Mouse (Mus musculus): ENCODE results near the gene Tbca. TPM values are rescaled to one million over a fixed set of nuclear protein-coding genes. Genes with fewer than 3 reads are reported as not detected.

Tbca gene
- total RNA-seq, 2 experiments from 2014 or later = 147 to 149 TPM

DNA sequence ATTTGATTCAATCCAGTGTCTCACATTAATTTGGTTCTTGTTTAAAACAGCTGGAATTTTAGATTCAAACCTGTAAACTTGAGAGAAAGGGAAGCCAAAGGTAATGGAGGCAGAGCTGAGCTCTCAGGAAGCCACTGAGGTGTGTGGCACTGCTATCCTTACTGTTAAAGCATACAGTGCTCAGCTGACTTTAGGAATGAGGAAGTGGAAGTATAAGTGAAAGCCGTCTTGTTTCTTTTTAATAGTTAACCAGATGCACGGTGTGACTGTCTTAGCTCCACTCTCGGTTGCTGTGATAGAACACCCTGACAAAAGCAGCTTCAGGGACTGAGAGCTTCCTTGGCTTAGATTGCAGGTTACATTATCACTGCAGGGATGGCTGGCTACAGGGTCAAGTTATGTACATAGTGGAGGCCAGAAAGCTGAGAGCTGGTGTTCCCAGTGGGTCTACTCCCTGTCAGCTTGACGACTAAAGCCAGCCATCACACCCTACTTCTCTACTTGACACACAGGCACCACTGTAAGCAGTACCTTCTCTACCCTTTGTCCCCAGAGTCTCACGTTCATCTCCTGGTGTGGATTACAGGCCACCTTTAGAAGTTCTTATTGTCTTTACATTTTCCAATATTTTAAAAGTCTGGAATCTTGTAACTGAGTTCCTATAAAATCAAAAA lies 49.5 kb downstream of the Tbca start:
- intact Hi-C loops (cut with DNase I) = no loop called here
- DNase-seq (ENCODE audit: low spot score in 2 of 2) = no peak

DNA sequence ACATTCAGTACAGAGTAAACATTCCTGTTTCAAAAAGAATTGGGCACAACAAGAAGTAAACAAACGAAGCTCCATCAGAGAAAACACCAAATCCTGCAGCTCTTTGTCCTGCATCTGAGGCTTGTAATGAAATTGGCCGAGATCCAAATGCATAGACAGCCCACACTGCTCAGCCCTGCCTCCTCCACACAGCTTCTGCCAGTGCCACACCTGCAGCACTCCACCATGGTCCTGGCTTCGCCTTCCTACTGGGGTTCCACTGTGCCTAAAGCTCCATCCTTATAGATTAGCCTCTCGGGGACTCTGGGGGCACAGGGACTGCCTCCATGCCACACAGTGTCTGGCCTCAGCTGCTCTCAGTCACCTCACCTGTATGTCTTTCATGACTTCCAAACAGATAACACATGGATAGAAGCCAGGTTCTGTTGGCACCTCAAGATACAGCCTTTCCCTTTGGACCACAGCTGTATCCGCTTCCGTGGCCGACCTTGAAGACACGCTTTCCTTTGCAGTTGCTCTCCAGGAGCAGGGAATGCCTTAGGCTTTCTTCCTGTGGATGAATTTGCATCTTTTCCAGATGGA lies 50.1 kb downstream of the Tbca start:
- peak in 1 of 2 experiments; percentile 22 for DNase-seq (ENCODE audit: low spot score in 2 of 2)
- intact Hi-C loops (cut with DNase I) = no loop called here

- intact Hi-C loops (cut with DNase I) = no loop called here
- no peak for DNase-seq (ENCODE audit: low spot score in 2 of 2)
These were observed 54.5 kb downstream of the Tbca start for GRCm38 (mm10) chr13:94843236-94843635.

DNA sequence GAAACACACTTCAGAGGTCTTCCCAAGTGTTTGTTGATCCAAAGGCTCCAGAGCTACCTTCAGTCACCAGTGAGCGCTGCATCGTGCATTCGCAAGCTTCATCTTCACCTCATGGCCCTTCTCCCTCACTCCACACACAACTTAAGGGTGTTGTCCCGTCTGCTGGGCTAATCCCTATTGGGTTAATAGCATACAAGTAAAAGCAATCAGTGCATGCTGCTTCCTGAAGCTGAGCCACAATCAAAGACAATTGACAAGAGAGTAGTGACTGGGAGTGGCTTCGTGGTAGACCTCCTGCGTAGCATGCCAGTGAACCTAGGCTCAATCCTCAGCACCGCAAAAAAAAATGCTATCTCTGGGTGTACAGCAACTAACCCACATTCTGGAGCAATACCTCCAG lies 59.2 kb downstream of the Tbca start:
- DNase-seq (ENCODE audit: low spot score in 2 of 2) = no peak
- intact Hi-C loops (cut with DNase I) = no loop called here

DNA sequence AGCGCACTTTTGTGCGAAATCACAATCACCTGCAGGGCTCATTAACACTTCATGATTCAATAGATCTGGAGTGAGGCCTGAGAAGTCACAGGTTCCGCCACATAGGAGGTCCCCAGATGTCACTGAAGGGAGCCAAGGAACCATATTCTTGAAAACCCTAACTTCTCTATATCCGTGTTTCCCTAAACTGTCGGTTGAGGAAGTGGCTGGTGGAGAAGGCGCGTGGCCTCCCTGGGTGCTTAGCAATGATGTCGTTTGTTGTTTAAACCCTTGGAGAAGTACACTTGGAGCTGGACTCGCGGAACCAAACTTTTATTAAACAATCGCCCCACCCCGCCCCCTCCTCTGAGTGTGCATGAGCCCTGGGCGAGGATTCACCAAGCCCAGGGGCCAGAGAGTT lies 60.6 kb downstream of the Tbca start:
- intact Hi-C loops (cut with DNase I) = no loop called here

DNA sequence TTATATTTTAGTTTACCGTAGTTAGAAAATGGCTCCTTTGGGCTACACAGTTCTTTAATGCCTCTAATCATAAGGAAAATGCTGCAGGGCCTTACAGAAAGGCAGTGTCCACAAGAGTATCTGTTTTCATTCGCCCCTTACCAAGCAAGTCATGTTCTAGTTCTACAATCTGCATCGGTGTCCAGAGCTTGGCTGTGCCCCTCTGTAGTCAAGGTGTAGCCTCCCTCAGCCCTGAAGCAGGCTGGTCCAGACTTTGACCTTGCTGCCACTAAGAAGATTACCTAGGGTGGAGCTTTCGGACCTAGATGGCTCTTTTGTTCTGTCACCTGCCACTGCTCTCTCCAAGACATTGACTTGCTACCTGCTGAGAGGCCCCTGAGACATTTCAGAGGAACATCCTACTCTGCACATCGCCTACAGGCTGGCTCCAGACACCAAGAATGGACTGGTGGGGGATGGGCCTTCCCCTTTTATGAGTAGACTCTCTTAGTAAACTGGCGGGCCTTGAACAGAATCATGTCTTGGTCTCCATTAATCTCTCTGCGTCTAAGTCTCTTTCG lies 69.4 kb downstream of the Tbca start:
- intact Hi-C loops (cut with DNase I) = no loop called here
- no peak for DNase-seq (ENCODE audit: low spot score in 2 of 2)

More for the DNA sequence above, 60.6 kb downstream of the Tbca start:
- no peak for DNase-seq (ENCODE audit: low spot score in 2 of 2)

- intact Hi-C loops (cut with DNase I) = no loop called here
- no peak for DNase-seq (ENCODE audit: low spot score in 2 of 2)
These were observed 70.5 kb downstream of the Tbca start for GRCm38 (mm10) chr13:94859256-94859655.

- intact Hi-C loops (cut with DNase I) = no loop called here
- no peak for DNase-seq (ENCODE audit: low spot score in 2 of 2)
These were observed 74.0 kb downstream of the Tbca start for GRCm38 (mm10) chr13:94862491-94863230.

DNA sequence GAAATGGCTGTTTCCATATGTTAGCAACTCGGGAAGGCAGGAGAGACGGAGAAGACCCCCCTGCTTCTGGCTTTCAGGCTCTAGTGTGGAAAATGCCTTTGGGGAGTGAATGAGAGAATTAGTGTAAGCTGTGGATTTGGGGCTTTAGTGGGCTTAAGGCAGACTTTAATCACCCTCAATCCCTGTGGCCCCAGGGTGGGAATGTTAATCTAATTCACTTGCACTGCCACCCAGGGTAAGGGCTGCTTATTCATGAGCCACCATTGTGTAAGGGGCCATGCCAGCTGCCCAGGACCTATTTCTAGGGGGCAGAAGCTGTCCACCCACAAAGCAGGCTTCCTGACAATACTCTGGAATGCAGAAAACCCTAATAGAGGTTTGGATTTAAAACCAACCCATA lies 78.2 kb downstream of the Tbca start:
- intact Hi-C loops (cut with DNase I) = no loop called here

GRCm38 (mm10) chr13:94867772-94868171 lies 79.1 kb downstream of the Tbca start:
- intact Hi-C loops (cut with DNase I) = no loop called here
- no peak for DNase-seq (ENCODE audit: low spot score in 2 of 2)

More for the DNA sequence above, 78.2 kb downstream of the Tbca start:
- DNase-seq (ENCODE audit: low spot score in 2 of 2) = no peak

DNA sequence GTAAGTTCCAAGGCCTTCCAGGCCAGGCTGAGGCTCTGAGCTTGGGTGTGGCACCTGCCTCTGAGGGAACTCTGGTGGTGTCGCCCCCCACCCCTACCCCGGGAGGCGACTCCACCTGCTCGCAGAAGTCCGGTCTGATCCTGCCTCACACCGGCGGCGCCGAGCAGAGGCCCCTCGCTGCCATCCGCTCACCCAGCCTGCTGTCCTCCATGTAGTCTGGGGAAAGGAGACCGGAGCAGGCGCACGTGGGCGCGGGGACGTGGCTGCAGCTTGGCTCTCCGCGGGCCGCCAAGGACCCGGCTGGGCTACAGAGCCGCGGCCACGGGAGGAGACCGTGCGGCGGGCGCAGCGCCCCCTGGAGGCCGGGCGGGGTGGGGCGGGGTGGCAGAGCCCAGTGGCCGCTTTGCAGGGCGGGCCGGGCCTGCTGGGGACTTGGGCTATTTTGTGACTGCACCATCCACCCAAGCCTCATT lies 79.8 kb downstream of the Tbca start:
- peak in 1 of 2 experiments; percentile 12 for DNase-seq (ENCODE audit: low spot score in 2 of 2)
- intact Hi-C loops (cut with DNase I) = no loop called here

DNA sequence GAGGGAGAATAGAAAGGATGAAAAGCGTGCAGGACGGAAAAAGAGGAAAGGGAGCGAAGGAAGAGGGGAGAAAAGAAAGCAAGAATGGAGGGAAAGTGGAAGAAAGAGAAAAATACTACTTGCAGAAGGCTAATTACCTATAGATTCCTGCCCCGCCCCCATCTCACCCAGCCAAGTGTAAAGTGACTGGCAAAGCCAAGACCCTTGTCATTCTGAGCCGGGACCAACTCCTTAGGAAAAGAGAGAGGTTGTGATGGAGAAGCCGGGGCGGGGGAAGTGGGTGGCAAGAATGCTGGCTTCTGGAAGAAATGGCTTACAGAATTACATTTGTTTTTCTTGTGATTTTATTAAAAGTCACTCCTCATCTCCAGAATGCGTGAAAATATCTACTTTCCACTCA lies 80.8 kb downstream of the Tbca start:
- no peak for DNase-seq (ENCODE audit: low spot score in 2 of 2)
- intact Hi-C loops (cut with DNase I) = no loop called here

- intact Hi-C loops (cut with DNase I) = loop anchor here (5.0 kb wide), 1 partner anchor 163 kb away; no protein-coding TSS in a partner anchor
- no peak for DNase-seq (ENCODE audit: low spot score in 2 of 2)
These were observed 81.4 kb downstream of the Tbca start for GRCm38 (mm10) chr13:94870071-94870460.

GRCm38 (mm10) chr13:94870461-94871186 lies 81.9 kb downstream of the Tbca start:
- DNase-seq (ENCODE audit: low spot score in 2 of 2) = no peak
- intact Hi-C loops (cut with DNase I) = loop anchor here (5.0 kb wide), 1 partner anchor 163 kb away; no protein-coding TSS in a partner anchor

GRCm38 (mm10) chr13:94871806-94872320 lies 83.2 kb downstream of the Tbca start:
- intact Hi-C loops (cut with DNase I) = loop anchor here (5.0 kb wide), 1 partner anchor 165 kb away; no protein-coding TSS in a partner anchor
- no peak for DNase-seq (ENCODE audit: low spot score in 2 of 2)

DNA sequence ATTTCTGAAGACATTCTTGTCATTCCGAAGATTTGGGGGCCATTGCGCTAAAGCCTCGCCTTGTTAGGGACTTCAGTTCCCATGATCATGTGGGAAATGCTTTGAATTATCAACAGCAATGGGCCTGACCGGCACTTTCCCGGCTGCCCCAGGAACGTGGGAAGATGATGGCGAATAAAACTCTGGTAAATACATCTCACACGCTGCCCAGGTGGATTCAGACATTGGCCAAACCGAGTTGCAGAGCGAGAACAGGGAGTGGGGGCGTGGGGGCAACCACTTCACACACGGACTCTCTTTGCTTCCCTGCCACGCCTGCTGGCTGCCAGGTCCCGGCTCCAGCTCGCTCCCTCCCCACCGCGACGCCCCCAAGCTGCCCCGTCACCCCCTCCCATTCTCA lies 83.7 kb downstream of the Tbca start:
- DNase-seq (ENCODE audit: low spot score in 2 of 2) = no peak
- intact Hi-C loops (cut with DNase I) = loop anchor here (5.0 kb wide), 1 partner anchor 165 kb away; no protein-coding TSS in a partner anchor

DNA sequence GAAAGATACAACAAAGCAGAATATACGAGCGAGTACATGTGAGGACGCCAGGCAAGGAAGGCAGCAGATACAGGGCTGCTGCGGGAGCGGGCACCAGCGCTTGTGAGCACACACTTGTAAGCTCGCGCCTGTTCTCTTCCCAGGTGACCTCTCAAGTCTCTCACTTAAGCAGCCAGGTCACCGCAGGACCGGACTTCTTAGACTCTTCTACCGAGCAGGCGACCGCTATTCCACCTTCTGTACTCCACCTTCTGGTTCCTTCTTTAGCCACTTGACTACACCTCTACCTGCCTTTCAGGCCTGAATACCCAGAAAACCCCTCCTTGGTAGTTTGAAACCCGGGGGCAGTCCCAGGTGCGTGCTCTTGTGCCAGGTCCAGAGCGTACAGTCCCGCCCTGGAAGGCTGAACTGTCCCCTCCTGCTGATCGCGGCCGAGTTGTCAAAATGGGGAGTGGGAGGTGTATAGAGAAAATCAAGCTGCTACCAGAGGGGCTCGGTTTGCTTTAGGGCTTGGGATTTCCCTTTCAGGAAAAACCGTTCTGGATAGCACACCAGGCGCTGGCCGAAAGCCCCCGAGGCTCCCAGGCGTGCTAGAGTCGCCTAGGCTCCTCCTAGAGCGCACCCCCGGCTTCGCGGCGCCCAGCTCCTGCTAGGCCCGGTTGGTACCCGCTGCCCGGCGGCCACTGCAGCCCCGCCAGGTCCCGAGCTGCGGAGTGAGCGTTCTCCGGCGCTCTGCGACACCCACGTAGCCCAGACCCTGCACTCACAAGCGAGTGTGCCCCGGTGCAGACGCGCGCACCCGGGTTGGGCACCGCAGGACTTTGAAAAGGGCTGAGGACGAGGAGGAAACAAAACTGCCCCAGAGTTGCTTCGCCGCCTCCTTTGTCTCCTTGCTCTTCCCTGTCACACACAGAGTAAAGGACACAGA lies 84.7 kb downstream of the Tbca start:
- intact Hi-C loops (cut with DNase I) = loop anchor here (5.0 kb wide), 1 partner anchor 166 kb away; no protein-coding TSS in a partner anchor
- no peak for DNase-seq (ENCODE audit: low spot score in 2 of 2)

DNA sequence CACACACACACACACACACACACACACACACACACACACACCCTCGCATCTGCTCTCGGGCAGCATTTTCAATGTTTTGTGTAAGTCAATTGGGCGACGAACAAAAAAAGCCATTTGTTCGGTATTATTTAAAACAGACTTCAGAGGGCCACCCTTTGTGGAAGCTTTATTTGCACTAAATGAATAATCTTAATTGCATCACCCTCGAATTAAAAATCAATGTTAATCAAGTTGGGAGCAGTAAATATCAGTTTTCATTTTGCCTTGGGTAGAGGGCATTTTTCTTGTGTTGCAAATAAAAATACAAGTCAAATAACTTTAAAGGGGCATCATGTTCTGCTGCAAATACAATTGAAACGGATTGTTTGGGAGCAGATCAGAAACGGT lies 85.3 kb downstream of the Tbca start:
- DNase-seq (ENCODE audit: low spot score in 2 of 2) = no peak
- intact Hi-C loops (cut with DNase I) = loop anchor here (5.0 kb wide), 1 partner anchor 167 kb away; no protein-coding TSS in a partner anchor
